Mouse (Mus musculus) telencephalon, adult 2 months (tissue): ENCODE results near the gene Hcar2.
A peak's percentile ranks its signal among the peaks of the same experiment; 100 is the strongest.

Experiments used
- DNase-seq: peaks from one replicate; pipeline ENCODE4 v3.0.0-alpha.2; 2011; ENCODE audit warnings: low read depth, low spot score

The Hcar2 gene

DNA sequence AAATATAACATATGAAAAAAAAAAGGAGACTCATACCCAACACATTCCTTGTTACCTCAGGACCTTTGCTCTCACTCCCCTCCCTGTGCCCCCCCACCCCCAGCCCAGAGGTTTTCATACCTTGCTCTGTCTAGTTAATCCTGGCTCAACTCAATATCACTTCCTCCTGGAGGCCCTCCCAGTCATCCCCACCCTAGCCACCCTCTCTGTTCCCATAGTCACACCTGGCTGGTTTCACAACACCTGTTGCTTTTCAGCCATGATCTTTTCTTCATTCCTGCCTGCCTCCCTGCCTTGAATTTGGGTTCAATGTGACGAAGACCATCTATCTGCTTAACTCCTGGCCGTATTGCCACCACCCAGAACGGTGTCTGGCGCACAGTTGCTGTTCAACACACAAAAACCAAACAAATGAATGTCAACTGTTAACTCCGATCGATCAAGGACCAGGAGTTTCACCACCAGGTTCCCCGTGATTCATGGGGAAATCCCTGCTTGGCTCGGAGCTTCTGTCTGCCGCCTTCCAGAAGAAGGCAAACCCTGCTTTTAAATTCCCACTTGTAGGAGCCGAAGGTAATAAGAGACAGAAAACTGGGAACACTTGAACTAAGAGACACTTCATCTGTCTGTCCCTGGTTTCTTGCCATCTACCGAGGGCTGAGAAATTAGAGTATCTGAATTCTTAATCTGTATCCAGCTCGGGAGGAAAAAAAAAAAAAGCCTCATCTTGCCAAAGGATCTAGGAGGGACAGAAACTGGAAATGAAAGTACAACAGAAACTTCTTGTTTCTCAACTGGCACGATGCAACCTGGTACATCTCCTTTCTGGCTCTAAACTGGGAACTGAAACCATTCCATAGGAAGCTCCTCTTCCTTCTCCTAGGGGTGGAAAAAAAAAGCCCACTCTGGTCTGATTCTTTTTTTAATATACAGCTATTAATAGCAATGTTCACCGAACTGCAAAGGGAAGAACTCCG, 2.6 kb downstream of the Hcar2 start:
- peak; percentile 32 for DNase-seq

DNA sequence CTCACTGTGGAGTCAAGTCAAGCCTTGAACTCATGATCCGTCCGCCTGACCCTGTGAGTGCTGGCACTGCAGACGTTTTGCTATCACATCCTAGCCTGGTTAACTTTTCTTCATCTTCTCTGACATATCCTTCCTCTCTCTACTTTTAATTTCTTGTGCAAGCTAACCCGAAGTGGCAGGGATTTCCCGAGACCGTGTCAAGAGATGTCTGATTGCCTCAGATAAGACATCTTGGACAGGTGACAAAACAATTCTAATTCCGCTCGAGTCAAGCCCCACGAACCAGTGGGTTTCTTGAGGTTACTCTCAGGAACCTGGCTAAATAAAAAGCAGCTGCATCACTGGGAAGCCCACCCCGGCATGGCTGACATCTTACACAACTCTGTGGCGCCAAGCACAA, 6.5 kb downstream of the Hcar2 start:
- no peak for DNase-seq

DNA sequence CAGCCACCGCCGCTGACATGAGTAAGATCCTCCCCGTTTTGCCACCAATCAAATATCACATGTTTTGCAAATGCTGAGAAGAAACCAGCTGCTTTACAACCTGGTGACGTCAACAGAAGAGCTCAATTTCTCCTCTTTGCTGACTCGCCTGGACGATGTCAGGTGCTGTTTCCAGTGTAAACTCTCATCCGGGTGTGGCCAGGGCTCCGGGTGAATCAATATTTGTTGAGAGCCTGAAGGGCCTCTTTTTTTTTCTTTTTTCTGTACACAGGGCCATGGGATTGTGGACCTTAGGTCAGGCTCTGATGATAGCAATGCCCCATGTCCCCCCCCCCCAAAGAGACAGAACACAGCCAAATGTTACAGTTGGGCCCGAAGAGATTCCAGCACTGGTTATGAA, 10.8 kb downstream of the Hcar2 start:
- DNase-seq = no peak

DNA sequence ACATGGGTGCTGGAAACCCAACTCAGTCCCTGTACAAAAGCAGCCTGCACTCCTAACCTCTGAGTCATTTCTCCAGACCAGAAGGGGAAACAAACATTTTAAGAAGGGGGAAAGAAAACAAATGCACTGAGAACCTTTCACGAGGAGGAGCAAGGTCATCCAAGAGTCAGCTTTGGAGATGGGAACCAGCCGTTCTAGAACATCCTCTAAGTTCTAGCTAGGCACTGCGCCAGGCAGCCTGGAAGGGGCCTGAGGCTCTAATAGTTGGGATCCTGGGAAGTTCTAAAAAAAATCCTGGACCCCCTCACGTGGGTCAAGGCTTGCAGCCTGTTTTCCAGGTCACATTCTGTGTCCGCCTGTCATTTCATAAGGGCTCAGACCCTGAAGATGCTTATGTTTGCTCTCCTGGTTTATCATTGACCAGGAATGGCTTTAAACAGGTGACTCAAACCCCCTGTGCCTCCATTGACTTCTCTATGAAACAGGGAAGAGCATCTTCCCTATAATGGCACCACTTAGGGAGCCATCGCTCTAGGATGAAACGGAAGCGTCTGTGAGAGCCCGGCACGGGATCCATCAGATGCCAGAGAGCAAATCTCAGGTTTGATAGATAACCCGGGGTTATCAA, 11.3 kb downstream of the Hcar2 start:
- DNase-seq = no peak

DNA sequence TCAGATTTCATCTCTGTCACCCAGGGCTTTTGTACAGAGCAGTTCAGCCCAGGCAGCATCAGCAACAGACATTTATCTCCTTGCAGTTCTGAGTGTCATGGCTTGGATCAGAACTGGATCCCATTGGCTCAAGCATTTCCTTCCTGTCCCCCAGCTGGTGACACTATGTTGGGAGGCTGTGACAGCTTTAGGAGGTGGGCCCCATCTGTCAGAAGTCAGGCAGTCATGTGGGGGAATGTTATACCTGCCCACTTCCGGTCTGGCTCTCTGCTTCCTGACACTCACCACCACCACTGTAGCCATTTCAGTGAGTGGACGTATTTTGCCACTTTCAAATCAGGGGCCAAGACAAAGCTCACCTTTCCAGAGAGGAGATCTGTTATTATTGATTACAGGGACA, 13.9 kb downstream of the Hcar2 start:
- DNase-seq = no peak

DNA sequence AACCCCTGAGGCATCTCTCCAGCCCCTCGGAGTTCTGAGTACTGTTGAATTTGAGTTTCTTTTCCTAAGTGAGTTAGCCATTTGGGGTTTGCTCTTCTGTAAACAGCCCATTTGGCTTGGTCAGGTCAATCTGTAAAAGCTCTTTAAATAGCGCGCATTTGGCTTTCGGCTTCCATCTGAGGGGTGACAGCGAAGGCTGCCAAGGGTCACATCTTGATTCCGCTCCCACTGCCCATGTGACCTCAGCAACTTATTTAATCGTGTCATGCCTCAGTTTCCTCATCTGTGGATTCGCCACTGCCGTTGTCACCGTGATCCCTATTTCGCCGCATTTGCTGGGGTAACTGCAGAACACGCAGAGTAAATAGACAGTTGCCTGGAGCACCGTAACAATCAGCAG, 21.0 kb downstream of the Hcar2 start:
- DNase-seq = no peak

DNA sequence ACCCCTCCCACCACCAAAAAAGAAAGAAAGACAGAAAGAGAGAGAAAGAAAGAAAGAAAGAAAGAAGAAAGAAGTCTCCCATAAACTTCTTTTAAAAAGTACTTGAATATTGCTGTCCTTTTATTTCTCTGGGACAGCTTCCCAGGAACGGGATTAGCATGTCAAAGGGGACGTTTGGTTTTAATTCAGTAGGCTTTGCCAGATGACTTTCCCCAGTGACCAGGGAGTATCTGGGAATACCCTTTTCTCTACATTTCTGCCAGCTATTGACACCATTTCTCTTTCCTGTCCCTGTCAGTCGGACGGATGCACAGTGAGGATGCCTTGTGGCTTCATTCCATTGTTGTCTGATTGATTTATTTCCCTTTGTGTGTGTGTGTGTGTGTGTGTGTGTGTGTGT, 21.5 kb downstream of the Hcar2 start:
- no peak for DNase-seq

DNA sequence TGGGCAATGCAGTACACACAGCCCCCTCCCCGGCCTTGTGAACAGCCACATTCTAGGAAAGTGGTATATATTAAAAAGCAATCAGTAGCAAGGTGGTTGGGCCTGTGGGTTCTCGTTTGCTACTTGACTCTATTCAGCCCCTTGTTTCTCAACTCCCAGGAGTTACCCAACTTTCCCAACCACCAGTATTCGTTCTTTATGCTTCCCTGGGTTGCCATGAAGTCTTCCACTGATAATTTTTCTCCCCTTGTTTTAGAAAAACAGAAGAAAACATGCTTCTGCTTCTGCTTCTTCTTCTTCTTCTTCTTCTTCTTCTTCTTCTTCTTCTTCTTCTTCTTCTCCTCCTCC, 22.4 kb downstream of the Hcar2 start:
- no peak for DNase-seq

DNA sequence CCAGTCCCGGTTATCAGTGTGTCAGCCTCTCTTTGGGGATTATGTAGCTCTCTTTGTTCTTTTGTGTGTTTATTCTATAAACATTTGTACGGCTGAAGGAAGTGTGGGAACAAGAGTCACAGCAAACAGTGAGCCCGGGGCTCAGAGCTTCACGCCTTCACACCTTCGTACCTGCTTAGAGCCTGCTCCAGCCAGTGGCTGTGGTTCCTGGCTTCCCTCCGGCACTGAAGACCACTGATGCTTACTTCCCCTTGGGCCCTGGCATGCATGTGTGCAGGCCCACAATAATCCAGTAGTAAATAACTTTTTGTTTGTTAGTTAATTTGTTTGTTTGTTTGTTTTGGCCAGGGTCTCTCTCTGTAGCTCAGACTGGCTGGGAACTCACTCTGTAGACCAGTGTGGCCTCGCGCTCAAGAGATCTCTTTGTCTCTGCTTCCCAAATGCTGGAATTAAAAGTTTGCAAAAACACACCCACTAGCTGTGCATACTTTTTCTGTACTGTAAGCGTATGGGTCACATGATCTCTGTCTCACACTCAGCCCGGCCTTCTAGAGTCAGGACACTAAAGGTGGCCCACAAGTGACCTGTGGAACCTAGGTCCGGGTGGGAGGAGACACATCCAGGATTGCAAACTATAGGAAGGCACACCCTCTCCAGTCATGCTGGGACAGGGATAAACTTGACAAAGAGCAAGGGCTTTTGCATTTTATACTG, 22.9 kb downstream of the Hcar2 start:
- no peak for DNase-seq

DNA sequence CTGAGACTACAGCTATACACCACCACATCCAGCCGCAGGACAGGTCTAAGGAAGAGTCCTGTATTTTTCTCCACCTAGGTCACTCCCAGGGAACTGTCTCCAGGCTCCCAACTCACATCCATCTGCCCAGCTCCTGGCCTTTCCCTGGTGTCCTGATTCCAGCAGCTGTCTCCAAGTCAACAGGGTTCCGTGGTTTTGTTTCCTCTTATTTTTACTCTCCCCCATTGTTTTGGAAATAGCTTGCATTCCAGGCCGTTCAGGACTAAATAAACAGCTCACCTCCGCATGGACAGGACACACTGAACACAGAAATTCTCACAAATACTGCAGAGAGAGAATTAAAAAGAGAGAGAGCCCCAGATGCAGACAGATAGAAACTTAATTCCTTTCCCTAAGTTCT, 27.9 kb downstream of the Hcar2 start:
- DNase-seq = no peak

DNA sequence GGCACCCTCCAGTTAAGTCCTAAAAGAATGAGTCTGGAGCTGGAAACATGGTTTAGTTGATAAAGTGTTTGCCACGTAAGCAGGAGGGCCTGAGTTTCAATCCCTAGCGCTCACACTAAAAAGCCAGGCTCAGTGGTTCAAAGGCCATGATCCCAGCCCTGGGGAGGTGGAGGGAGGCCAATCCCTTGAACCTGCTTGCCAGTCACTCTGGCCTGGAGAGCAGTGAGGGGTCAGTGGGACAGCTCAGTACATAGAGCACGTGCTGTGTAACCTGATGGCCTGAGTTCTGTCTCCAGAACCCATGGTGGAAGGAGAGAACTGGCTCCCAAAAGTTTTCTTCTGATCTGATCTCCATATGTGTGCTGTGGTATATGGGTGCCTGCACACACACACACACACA, 30.5 kb downstream of the Hcar2 start:
- DNase-seq = no peak

DNA sequence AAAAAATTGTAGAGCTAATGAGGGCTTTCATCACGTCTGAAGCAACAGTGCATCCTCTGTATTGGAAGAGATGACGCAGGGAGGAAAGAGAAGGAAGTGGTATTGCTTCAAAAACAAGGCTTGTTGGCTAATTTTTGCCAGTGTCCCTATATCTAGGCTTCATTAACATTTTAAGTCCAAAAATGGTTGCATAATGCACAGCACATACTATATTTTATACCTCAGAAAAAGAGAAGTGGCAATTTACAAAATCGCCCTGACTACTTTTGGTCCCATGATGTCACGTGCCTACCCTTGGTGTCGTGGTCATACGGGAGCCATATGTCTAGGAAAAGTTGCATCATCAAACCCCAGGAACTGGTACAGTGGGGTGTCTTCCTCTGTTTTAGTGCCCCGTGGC, 33.0 kb downstream of the Hcar2 start:
- DNase-seq = no peak

DNA sequence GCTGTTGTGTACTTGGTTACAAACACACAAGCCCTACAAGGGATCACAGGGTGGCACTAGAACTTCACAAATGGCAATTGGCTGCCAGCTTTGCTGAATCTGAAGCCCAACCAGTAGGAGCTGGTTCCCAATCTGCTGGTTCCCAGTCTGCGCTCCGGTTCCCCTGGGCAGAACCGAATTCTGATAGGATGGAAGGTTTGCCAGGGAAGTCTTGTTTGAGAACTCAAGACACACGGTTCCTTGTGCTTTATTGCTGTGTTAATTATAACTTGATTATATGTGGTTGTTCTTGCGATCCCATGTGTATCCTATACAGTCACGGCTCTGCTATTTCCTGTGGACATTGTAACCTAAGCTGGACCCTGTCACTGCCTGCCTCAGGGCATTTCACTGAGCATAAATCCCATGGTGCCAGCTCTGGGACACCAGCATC, 37.6 kb downstream of the Hcar2 start:
- no peak for DNase-seq

DNA sequence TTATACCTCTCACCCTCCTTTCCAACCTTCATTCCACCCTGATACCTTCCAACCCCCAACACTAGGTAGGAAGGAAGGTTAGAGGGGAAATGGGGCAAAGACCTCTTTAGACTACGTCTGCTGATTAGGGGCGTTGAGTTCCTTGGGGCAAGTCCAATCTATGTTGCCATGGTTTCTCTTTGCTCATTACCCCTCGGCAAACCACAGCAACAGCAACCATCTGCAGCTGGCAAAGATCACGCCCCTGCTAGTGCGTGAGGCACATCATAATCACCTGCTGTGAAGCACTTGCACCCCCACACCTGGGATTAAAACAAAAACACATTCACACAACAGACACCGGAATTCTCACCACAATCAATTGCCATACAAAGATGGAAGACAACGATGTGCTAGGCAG, 42.6 kb downstream of the Hcar2 start:
- DNase-seq = no peak

DNA sequence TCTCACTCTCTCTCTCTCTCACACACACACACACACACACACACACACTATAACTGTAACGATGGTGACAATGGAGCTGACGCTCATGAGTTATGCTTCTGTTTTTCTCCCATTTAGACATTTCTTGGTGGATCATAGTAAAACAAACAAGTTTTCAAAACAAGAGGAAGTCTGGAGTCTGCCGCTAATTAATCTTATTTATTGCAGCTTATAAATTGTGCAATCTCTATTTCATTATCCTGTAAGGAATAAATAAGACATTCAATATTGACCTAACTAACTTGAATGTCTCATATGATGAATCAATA, 44.1 kb downstream of the Hcar2 start:
- no peak for DNase-seq

DNA sequence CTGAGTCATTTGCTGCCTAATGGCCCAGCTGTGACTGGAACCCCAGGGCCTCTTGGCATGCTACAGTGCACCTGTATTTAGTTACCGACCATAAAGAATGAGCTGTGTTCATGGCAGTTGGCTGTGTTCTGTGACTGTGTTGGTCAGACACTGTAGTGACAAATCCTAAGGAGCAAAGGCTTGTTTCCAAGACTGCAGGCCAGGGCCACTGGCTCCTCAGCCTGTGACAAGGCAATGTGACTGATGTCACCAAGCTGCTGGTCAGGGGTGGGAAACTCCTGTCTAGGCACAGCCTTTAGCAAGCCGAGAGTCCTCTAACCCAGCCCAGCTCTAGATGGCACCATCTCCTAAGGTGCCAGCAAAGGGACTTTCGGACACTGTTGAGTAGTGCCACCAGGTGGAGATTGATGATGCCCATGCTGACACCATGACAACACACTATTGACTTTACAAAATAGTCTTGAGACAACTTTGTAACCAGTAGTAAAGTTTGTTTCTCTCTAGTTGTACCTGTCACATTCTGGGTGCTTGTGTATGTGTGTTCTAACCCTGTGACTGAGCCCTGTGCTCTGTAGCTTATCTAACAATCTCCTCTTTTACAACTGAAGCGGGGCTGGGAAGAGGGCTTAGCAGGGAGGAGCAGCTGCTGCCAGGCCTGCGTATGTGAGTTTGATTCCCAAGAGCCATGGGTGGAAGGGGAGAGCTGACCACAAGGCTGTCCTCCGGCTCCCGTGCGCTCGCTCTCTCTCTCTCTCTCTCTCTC, 44.6 kb downstream of the Hcar2 start:
- DNase-seq = no peak

DNA sequence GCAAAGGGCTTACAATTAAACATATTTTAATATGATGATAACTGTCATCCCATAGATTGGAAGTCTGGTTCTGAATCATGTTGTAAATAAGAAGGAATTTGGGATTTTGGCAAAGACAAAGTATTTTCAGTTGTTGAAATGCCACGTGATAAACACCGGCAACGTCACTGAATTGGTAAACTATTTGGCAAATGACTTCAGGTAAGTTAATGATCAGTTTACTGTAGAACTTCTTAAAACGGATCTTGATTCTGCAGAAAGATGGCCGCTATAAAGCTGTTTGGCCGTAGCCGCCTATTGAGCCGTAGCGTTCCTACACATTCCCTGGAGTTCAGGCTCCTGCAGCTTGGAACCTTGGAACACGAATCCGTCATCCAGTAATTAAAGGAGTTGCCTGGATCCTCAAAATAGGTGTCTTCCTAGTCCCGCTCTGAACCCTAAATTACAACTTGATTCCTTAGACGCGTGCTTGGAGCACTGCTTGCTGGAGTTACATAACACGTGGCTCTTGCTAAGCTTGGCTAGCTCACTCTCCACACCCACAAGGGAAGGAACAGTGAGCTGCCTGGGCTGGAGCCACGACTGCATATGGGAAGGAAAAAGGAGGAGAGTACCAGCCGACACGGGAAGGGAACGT, 46.2 kb downstream of the Hcar2 start:
- DNase-seq = peak; percentile 83

DNA sequence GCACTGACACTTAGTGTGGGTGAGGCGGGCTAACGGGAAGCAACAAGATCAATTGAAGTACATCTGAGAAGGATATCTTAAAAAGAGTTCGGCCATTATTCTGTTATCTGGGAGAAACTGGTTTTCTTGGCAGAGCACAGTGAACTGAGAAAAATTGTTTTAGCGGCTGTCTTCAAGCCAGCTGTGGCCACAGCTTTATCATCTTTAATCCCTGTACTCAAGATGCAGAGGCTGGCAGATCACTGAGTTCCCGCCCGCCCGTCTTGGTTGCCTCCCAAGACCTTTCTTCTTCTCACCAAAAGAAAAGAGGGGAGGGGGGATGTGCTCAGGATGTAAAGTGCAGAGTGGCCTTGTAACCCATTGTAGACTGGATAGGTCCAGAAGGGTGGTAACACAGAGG, 48.4 kb downstream of the Hcar2 start:
- no peak for DNase-seq
